Mouse (Mus musculus) 416B (cell line): Measurements from ENCODE around the gene Nxnl1.

Experiments used
- DNase-seq: peaks from one replicate; pipeline ENCODE4 v3.0.0; 2011; ENCODE audit warnings: low read depth

Gene Nxnl1

DNA sequence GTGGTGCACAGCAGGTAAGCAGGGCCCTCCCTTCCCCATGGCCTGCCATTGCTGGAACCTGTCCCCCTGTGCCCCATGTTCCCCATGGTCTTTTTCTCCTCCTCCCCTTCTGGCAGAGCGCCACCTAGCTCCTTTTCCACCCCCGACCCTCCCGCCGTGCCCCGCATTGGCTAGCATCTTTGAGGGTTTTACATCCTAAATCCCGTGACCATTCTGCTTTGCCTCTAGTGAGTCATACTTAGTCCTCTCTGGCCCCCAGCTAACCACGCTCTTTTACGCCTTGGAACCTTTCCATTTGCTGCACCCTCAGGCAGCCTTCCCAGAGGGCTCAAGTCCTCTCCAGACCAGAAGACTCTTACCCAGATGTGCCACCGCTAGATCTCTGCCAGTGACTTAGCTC is 13.8 kb upstream of the Nxnl1 start:
- DNase-seq: peak; percentile 79

DNA sequence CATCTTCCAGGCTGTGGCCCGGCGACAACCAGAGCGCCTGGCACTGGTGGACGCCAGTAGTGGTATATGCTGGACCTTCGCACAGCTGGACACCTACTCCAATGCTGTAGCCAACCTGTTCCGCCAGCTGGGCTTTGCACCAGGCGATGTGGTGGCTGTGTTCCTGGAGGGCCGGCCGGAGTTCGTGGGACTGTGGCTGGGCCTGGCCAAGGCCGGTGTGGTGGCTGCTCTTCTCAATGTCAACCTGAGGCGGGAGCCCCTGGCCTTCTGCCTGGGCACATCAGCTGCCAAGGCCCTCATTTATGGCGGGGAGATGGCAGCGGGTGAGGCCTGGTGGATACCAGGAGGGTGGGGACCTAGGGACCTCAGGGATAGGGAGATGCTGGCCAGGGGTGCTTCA is 13.1 kb upstream of the Nxnl1 start:
- no peak for DNase-seq

DNA sequence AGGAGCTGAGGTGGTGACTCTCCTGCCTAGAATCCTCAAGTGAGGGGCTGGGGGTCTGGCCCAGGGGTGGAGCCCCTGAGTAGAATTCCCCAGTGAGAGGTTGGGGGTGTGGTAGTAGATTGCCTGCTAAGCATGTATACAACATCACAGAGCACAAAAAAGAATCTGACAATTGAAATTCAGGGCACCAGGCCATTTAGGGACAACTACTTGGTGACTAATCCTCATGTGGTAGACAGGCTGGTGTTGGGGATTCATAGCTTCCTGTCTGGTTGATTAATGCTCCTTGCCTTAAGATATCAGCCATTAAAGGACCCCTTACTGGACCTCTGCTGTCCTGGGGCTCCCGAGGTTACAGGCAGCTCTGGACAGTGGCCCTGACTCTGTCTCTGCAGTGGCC is 12.6 kb upstream of the Nxnl1 start:
- DNase-seq: peak; percentile 81

DNA sequence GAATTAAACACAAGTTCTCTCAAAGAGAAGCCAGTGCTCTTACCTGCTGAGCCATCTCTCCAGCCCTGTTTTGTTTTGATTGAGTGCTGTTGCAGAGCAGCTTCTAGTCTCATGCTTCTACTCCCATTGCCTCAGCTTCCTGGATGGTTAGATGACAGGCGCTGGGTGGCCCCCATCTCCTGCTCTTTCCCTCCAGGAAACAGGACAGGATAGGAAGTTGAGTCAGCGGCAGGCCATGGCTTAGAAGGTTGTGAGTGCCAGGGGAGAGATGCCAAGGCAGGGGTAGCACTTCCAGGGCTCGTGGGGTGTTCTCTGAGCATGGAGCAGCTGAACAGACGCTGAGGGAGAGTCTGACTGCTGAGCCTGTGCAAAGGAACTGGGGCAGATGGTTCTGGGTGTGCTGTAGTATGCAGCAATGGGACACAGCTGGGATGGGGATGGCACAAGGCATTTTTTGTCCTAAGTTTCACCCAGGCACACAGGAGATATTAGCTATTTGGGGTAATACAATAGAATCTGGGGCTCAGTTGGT is 11.5 kb upstream of the Nxnl1 start:
- DNase-seq: peak; percentile 65

DNA sequence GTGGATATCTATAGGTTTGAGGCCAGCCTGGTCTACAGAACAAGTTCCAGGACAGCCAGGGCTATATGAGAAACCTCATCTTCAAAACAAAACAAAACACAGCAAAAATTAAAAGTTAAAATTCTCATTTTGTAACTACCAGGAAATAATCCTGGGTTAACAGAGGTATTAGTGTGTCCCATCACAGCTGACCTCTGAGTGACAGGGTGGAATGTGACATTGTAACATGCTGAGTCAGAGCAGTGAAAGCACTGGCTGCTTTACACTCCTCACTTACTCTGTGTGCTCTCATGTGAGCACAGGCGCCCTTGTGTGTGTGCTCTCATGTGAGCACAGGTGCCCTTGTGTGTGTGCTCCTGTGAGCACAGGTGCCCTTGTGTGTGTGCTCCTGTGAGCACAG is 8.6 kb upstream of the Nxnl1 start:
- no peak for DNase-seq

DNA sequence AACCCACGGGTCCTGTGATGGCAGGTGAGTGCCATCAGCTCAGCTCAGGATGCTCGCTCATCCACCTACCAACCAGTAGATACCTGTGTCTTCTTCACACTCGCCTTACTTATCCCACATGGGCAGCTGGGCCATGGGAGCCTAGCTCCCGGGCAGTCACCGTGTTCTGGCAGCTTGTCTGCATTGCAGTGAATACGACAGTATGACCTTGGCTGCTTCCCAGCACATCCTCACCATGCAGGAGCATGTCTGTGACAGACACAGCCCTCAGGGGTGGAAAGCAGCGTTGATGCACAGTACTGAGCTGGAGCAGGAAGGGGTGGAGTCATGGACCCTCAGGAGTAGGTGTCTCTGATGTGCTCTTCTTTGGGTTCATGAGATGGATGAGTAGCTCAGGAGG is 8.0 kb upstream of the Nxnl1 start:
- DNase-seq: no peak

DNA sequence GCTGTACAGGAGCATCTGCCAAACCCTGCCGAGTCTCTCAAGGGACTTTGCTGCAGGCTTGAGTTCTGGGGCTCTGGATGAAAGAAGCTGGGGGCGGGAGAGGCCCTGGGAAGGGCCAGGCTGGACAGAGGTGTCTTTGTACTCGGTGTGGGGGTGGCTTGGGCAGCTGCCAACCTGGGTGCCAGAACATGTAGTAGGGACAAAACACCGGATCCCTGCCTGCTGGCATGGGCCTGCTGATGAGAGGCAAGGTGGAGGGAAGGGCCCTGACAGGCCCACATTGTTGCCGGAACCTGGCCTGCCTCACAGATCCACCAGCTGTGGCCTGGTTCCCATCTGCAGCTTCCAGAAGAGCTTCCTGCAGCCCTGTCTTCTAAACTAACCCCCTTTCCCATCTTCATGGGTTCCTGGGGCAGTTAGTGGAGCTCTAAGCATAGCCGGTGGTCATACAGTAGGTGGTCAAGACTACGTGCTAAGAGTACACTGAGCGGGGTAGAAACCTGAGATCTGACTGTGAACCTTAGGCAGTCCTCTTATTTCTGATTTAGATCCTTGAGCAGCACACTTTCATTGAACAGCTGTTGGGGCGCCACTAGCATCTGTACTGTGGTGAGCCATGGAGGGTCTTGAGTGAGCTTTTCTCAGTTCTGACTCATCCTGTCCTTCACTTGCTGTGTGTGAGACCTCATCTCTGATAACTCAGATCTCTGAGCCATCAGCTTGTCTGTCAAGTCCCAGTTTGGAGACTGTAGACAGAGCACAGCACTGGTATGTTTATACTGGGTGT is 6.6 kb upstream of the Nxnl1 start:
- peak; percentile 31 for DNase-seq

DNA sequence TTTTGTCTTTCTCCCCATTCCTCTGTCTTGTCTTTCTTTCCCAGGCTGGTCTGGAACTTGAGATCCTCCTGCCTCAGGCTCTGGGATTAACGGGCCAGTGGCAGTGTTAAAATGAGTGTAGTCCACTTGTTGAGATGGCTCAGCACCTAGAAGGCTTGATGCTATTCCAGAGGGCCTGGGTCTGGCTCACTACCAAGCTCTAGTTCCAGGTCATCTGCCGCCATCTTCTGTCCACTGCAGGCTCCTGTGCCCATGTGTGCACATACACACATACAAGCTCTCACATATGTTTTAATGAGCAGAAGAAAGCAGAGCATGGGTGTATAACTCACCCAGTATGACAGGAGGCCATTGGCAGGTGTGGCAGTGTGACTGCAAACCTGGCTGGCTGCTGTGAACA is 5.7 kb upstream of the Nxnl1 start:
- DNase-seq: no peak

DNA sequence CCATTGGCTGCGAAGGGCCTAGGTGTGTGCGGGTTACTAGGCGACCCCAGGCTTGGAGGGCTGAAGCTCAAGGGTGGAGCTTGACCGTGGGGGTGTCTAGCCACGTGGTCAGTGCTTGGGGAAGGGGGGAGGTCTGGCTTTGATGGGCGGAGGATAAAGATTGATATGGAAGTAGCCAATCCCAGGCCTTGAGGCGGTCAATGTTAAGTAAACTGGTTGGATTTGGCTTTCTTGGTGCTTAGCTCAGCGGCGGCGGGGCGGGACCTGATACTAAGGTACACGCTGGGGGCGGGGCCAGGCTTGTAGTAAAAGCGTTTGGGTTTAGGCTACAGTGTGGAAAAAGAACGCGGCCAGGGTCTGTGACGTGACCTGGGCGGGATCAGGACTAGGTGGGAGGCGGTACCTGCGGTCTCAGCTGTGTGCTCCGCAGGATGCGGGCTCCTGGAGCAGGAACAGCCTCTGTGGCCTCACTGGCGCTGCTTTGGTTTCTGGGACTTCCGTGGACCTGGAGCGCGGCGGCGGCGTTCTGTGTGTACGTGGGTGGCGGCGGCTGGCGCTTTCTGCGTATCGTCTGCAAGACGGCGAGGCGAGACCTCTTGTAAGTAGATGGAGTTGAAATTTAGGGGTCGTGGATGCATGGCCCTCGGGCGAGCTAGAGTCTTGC is 4.0 kb upstream of the Nxnl1 start:
- peak; percentile 91 for DNase-seq

DNA sequence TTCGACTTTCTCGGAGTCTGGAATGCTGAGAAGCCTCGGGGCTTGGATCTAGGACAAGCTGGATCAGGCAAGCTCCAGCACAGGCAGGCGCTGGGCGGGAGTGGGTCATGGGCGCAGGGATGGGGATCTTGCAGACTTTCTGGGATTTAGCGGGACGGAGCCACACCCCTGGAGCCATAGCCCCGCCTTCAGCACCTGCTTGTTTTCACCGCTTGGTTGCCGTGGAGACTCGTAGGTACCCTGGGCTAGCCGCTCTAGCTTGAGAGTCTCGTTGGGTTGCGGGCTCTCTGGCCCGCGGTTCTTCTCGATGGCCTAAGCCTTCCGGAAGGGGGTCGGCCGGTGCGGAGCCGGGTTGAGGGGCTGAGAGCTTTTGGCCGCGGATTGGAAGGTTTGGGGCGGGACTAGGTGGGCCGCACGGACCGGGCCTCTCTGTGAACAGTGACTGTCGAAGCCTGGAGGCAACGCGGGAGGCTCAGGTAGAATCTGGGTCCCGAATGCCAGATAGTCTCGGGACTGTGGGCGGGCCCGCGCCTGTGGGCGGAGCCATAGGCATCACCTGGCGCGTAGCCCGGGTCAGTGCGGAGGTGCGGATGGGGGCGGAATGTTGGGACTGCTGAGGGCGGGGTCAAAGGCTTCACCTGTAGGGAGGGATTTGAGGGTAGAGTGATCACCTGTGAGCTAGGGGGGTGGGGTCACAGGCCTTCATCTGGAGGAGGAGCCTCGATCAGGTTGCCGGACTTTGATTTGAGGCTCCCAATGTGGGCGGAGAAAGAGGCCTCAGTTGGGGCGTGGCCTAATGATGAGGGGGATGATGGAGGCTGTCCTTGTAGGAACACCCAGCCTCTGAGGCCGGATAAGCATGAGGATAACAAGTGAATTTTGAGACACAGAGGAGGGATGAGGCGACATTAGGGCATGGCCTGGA is 3.2 kb upstream of the Nxnl1 start:
- no peak for DNase-seq

DNA sequence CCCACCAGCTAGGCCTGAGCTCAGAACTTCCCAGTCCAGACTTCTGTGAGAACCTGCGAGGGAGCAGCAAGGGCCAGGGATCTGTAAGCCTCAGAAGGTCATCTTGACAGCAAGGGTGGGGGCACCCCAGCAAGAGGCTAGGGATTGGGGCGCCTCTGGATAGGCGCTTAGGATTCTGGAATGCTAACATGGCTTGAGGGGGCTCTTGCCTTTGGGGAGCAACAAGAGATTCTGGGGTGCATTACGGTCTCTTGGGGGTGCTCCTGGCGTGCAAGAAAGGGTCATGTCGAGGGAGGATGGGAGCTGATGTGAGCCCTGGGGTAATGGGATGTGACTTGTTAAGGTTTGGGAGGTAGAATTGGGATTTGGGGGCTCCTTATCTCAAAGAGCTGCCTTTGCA is 2.5 kb upstream of the Nxnl1 start:
- DNase-seq: no peak

DNA sequence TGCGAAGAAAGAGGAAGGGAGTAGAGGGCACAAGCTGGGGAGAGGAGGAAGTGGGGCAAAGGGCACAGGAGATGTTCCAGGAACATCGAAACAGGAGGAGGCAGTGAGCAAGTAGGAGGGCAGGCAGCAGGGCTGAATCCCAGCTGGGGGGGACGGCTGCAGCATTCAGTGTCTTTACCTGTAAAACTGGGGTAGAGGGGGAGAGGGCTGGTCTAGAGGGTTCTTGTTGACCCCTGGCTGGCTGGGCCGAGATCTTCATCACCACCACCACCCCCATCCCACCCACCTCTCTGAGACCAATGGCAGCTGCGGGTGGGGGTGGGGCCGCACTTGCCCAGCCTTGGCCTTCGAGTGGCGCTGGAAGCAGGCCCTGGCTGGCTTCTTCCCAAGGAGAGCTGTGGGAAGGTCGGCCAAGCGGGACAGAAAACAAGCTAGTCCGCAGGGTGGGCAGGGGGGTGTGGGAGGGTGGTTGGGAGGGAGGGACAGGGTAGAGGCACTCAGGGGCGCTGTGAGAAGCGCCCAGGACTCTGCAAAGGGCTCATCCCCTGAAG is 2.1 kb upstream of the Nxnl1 start, which contains the start of gene Slc27a1:
Gene Slc27a1, plus strand, starts transcription at position 496 of the 551 bp plus-strand sequence.
- no peak for DNase-seq

DNA sequence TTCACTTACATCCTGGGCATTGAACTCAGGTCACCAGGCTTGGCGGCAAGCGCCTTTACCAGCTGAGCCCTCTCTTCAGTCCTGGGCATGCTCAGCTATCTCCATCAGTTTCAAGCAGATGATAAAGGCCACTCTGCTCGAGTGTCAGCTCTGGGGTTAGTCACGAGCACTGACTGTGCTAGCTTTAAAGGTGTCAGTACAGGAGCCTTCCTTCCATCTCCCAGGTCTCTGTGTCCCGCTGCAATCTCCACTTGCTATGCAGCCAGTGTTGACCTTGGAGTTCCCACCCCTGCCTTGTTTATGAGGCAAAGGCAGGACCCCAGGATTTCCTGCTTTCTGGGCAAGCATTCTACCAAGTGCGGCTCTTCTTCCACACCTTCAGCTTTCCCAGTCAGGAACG is 1.2 kb upstream of the Nxnl1 start:
- DNase-seq: no peak

DNA sequence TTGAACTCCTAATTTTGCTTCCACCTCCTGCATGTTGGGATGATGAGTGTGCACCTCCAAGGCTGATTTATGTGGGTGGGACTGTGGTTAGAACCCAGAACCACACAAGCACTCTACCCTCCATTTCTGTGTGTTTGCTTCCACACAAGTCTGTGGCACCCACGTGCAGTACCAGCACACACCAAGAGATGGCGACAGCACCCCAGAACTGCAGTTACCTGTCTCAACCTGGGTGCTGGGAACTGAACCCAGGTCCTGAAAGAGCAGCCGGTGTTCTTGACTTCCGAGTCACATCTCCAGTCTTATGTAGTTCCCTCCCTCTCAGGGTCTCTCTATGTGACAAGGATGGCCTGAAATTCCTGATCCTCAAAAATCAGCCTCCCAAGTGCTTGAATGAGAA is 2.4 kb downstream of the Nxnl1 start:
- no peak for DNase-seq

DNA sequence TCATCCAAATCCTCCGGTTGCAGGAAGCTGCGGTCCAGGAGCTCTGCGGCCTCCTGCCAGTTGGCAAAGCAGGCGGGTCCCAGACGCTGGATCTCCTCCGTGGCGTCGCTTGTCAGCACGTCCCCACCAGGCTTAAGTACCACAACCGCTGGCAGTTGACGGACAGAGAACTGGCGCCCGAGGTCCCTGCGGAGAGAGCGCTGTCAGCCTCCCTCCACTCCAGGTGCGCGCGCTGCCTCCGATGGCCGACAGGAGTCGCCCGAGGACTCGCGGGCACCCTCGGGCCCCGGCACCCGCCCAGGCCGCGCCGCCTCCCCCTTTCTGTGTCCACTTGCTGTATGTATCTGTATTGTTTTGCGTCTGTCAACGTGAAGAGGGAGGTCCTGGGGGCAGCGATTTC is 3.6 kb downstream of the Nxnl1 start:
- DNase-seq: peak; percentile 65

DNA sequence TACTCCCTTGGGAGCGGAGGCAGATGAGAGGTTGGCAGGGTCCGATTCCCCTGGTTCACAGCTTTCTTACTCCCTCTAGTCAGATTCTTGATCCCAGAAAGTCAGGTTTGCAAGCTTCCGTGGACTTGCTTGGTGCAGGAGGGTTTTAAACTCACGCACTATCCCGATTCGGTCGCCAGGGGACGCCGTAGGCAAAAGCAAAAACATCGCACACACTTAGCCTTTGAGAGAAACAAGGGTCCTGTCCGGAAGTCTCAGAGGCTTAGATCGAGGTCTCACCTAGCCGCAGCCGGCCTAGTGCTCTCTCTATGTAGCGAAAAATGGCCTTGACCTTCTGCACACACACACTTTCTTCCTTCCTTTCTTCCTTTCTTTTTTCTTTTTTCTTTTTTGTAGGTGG is 5.0 kb downstream of the Nxnl1 start:
- DNase-seq: peak; percentile 88

DNA sequence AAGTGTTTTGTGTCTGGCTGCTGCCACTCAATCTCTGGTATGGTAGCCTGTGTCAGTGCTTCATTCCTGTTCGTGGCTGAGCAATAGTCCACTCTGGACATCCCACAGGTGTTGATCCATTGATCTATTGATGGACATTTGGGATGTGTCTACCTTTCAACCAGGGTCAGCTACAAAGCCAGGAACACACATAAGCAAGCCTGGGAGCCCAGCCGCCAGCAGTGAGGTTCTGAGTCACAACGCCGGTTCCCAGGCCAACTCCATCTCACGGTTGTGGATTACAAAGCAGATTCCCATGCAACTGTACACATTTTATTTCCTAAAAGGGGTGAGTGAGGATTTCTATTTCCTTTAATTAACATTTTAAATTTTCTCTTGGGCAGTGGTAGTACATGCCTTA is 5.6 kb downstream of the Nxnl1 start:
- DNase-seq: no peak

DNA sequence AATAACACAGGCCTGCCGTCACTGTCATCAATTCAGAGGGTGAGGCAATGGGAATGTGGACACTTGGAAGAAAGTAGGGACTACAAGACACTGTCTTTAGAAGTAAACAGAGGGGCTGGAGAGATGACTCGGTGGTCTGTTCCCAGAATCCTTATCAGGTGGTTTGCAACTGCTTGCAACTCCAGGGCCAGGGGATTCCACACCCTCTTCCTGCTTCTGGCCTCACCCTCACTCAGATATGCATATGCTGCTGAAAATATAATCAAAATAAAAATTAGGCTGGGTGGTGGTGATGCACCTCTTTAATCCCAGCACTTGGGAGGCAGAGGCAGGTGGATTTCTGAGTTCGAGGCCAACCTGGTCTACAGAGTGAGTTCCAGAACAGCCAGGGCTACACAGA is 6.3 kb downstream of the Nxnl1 start:
- no peak for DNase-seq

DNA sequence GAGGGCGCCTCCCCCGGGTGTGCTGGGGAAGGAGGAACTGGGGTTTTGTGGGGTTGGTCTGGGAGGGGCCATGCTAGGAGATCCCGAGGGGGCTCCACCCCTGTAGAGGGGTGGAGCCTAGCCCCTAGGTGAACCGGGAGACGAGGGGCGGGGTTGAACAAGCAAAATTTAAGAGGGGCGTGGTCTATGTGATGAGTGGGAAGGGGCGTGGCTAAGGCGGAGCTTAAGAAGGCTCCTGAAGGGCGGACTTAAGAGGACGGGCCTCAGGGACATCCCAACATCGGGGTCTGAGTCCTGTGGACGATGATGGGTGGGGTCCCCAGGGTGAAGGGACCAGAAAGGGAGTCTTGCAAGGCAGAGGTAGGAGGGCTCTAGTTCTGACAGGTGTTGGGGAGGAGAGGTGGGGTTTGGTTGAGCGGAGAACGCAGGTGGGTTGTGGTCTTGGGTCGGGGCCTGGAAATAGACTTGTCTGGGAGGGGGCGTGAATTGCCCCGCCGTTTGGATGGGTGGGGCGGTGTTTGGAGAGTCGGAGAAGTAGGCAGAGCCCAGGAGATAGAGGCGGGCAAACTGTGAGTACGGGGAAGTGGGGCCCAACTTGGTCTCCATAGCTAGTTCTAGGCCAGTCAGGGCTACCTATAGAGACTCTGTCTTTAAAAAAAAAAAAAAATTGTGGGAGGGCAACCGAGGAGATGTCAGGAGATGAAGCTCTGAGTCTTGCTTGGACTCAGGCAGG is 7.3 kb downstream of the Nxnl1 start:
- peak; percentile 76 for DNase-seq

DNA sequence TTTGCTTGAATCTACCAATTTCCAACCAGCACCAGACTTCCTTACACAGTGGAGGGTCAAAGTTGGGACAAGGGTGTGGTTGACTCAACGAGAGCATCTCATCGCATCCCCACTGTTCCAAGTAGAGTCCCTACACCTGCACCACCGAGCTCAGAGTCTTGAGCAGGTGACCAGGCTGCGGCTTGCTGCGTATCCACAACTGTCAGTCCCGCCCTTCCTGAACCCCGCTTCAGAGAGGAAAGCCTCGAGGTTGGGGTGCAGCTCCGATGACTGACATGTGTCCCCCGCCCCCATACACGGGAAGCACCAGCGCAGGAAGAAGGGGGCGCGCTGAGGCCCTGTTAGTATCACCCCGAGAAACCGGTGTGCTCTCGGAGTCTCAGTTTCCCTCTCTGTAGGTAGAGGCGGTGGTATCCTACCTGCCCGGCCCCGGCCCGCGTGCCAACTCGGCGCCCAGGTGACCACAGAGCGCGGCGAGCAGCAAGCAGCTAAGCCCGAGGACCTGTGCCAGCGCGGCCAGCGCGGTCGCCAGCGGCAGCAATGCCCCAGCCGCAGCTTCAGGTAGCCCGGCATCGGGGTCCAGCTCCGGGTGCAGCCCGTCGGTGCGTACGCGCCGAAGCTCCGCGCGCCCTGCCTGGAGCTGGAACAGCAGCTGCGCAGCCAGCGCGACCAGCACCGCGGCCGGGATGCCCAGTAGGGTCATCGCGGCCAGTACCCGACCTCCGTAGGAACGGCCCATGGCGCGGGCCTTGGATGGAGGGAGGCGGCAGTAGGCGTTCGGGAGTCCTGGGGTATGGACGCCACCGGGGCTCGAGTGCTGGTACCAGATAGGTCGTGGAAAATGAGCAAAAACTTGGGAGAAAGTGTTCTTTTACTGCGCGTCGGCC is 8.1 kb downstream of the Nxnl1 start, which contains the start of gene Tmem221:
Gene Tmem221, minus strand, starts transcription at position 801 of the 887 bp plus-strand sequence.
- no peak for DNase-seq
